ENCODE assay signal across 10 mouse cellular contexts in genomic region chr11:78030600-78030999, GRCm38 (mm10).
"Had no signal": no experiment of that assay in that cellular context is flagged by ENCODE, and none has a peak within 500 bp of the region (broad histone marks: within the 10 kb centered on the region; RNA-seq: fewer than 3 reads in every experiment).

No protein-coding gene starts in this region.

- H3K27me3 ChIP-seq: limb, embryonic 13.5 days; neural tube, embryonic 12.5 days; stomach, embryonic 15.5 days had no signal

- H3K27ac ChIP-seq: midbrain, embryonic 10.5 days; neural tube, embryonic 12.5 days had no signal

- H3K4me3 ChIP-seq: limb, embryonic 13.5 days; neural tube, embryonic 12.5 days; stomach, embryonic 15.5 days had no signal

- H3K9me3 ChIP-seq: limb, embryonic 13.5 days; midbrain, embryonic 10.5 days; neural tube, embryonic 12.5 days; stomach, embryonic 15.5 days had no signal

- H3K4me2 ChIP-seq: stomach, embryonic 15.5 days had no signal

- H3K9ac ChIP-seq: stomach, embryonic 15.5 days had no signal

- DNase-seq: kidney, adult 11 months; kidney, adult 9 months; kidney, postnatal 14 days; left cerebral cortex, postnatal 4 days; retina, postnatal 1 day; thymus, postnatal 36 days had no signal
